Mouse (Mus musculus) forebrain, embryonic 16.5 days (tissue): ENCODE measurements at regions not wholly inside any gene's neighbourhood (a gene's known extent, or its start where the extent isn't known, plus 50 kb on each side); places are given as distances from the start of the nearest gene placed in this dataset.
A peak's percentile ranks its signal among the peaks of the same experiment; 100 is the strongest.

Experiments
- ATAC-seq: fragments of 200-750 bp; cut with Nextera tagmentation; 2 replicates; pipeline ENCODE4 v1.8.0; 2017; ENCODE audit warnings: mild to moderate bottlenecking, moderate library complexity
- H3K27ac ChIP-seq: fragments of 300-500 bp; sonication (generic); 2 replicates; pipeline ENCODE4 v1.5.1; 2014; ENCODE audit warnings: low read length, control low read depth
- H3K27me3 ChIP-seq: fragments of 300-500 bp; sonication (generic); replicated peaks from 2 replicates; pipeline ENCODE4 v1.6.1; 2014; ENCODE audit warnings: low read length; ENCODE audit not compliant: control insufficient read depth, insufficient read depth
- H3K36me3 ChIP-seq: fragments of 300-500 bp; sonication (generic); 2 replicates; pipeline ENCODE4 v1.6.1; 2014; ENCODE audit not compliant: control insufficient read depth, insufficient read depth
- H3K4me1 ChIP-seq: fragments of 300-500 bp; sonication (generic); replicated peaks from 2 replicates; pipeline ENCODE4 v1.6.1; 2014; ENCODE audit warnings: low read length; ENCODE audit not compliant: control insufficient read depth, insufficient read depth
- H3K4me2 ChIP-seq: fragments of 300-500 bp; sonication (generic); 2 replicates; pipeline ENCODE4 v1.6.1; 2014; ENCODE audit warnings: mild to moderate bottlenecking, low read length, control low read depth
- H3K4me3 ChIP-seq: fragments of 300-500 bp; sonication (generic); replicated peaks from 2 replicates; pipeline ENCODE4 v1.5.1; 2014; ENCODE audit warnings: mild to moderate bottlenecking, low read length, control low read depth
- H3K9ac ChIP-seq: fragments of 300-500 bp; sonication (generic); replicated peaks from 2 replicates; pipeline ENCODE4 v1.6.1; 2014; ENCODE audit warnings: low read depth, low read length, control low read depth
- H3K9me3 ChIP-seq: fragments of 300-500 bp; sonication (generic); 2 replicates; pipeline ENCODE4 v1.6.1; 2016; ENCODE audit warnings: low read length; ENCODE audit not compliant: control insufficient read depth
- WGBS: fragments of 180-500 bp; shearing (Covaris S2); extraction: QIAGEN DNeasy Blood & Tissue Kit; methylation state at CpG from one replicate; pipeline ENCODE4 v1.1.7; 2014; 5-methylcytosine and 5-hydroxymethylcytosine counted together

GRCm38 (mm10) chr6:31078413-31078812 is 119.5 kb upstream of the Klf14 start:
- H3K27me3 ChIP-seq: no peaks in the 10 kb centered on the region
- no peak overlapping the region for H3K9ac ChIP-seq
- no peak for ATAC-seq
- no peaks in the 10 kb centered on the region for H3K9me3 ChIP-seq
- 76% methylated on average over 6 of the region's 6 CpGs for WGBS
- H3K27ac ChIP-seq: no peak overlapping the region
- no peak overlapping the region for H3K4me3 ChIP-seq
- no peaks in the 10 kb centered on the region for H3K36me3 ChIP-seq
- peaks cover 16% of the 10 kb centered on the region for H3K4me1 ChIP-seq
- H3K4me2 ChIP-seq: no peak overlapping the region

DNA sequence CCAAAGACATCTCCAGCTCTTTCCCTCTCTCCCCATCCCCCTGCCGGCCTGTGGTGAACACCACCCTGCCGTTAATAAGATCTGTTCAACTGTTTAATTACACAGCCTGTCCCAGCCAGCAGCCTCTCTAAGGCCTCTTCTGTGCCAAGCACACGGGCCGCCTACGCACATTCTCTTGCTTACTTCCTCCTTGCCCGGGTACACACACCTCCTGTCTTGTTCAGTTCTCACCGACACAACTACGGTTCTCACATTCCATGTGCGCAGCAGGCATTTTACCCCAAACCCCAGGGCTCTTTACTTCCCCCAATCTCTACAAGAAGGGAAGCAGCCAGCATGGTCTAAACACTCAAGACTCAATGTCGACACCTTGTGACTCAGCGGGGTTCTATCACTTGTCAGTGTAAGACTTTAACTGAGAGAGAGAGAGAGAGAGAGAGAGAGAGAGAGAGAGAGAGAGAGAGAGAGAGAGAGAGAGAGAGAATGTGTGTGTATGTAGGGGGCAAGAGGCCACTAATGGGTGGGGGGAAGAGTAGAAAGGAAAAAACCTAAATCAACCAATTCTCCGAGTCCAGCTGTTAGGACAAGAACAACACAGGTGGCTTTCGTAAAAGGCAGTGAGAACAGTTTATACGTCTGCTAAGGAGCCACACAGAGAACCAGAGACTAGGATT is 120.8 kb upstream of the Klf14 start:
- Histone ChIP-seq H3K4me3 (no peak overlapping the region), H3K4me2 (no peak overlapping the region), H3K27ac (no peak overlapping the region), H3K27me3 (no peaks in the 10 kb centered on the region), H3K9me3 (no peaks in the 10 kb centered on the region), H3K9ac (no peak overlapping the region), H3K36me3 (no peaks in the 10 kb centered on the region), H3K4me1 (peaks cover 16% of the 10 kb centered on the region)
- 51% methylated on average over 14 of the region's 14 CpGs for WGBS
- 0 out of 2 replicates have a peak, but pooled peaks have one; percentile 16 for ATAC-seq

DNA sequence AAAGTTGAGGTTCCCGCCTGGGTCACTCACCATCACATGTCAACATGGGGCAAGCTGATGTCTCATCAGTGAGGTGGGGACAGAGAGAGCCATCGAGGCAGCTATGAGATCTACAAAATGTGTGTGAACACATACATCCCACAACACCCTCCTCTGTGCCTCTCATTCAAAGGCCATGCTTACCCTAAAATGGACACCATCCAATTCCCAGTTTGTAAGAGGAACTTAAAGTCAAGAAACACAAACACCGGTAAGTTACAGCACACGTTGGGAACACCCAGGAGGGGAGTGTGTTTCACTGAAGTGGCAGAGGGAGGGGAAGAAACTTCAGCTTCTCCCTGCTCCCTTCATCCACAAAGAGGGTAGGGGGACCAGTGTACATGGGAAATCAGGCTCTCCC is 121.4 kb upstream of the Klf14 start:
- no peak overlapping the region for H3K4me2 ChIP-seq
- ATAC-seq: no peak
- peaks cover 16% of the 10 kb centered on the region for H3K4me1 ChIP-seq
- no peaks in the 10 kb centered on the region for H3K9me3 ChIP-seq
- no peaks in the 10 kb centered on the region for H3K27me3 ChIP-seq
- no peak overlapping the region for H3K27ac ChIP-seq
- WGBS: 89% methylated on average over 4 of the region's 4 CpGs
- no peak overlapping the region for H3K4me3 ChIP-seq
- H3K36me3 ChIP-seq: no peaks in the 10 kb centered on the region
- H3K9ac ChIP-seq: no peak overlapping the region

- ATAC-seq: no peak
- no peak overlapping the region for H3K27ac ChIP-seq
- 95% methylated on average over 9 of the region's 9 CpGs for WGBS
Measured at GRCm38 (mm10) chr6:31080691-31081090, 121.8 kb upstream of the Klf14 start.

DNA sequence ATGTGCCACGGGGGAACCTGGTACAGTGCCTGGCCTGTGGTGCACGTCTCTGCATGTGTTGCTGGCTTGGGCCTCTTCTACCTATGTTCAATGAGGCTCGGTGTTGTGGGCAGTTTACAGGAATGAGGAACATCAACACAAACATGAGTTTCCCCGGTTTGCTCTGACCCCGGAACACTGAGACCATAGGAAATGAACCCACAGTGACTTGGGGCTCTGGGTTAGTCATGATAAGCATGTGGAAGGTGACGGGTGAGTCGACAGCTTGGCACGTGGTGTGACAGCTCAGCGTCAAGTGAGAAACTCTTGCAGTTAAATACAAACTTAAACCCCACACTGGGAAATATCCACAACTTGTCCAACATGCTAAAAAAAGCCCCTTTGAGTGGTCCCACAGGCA is 122.4 kb upstream of the Klf14 start:
- Histone ChIP-seq H3K27me3 (no peaks in the 10 kb centered on the region), H3K9me3 (no peaks in the 10 kb centered on the region), H3K36me3 (no peaks in the 10 kb centered on the region), H3K9ac (no peak overlapping the region), H3K4me1 (peaks cover 10% of the 10 kb centered on the region), H3K27ac (no peak overlapping the region), H3K4me2 (no peak overlapping the region), H3K4me3 (no peak overlapping the region)
- WGBS: 86% methylated on average over 9 of the region's 9 CpGs
- ATAC-seq: no peak

More at GRCm38 (mm10) chr6:31080691-31081090, 121.8 kb upstream of the Klf14 start:
- Histone ChIP-seq H3K4me3 (no peak overlapping the region), H3K9me3 (no peaks in the 10 kb centered on the region), H3K36me3 (no peaks in the 10 kb centered on the region), H3K4me1 (peaks cover 12% of the 10 kb centered on the region), H3K9ac (no peak overlapping the region), H3K4me2 (no peak overlapping the region), H3K27me3 (no peaks in the 10 kb centered on the region)

DNA sequence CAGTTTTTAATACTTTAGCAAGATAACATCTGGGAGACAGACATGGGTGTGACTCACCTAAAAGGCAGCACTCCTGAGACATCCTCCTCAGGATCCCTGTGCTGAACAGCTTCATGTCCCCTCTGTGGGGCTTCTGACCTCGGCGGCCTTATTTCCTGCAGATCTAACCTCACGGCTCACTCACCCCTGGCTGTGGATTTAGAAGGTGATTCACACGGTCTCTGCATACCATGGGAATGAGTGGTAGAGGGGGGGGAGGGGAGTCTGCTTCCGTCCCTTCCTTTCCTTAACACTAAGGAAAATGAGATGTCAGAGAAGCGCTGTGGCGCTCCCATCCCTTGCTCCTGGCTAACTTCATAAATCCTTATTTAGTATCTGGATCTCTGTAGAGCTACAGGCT is 123.1 kb upstream of the Klf14 start:
- Histone ChIP-seq H3K27ac (no peak overlapping the region), H3K4me3 (no peak overlapping the region), H3K36me3 (no peaks in the 10 kb centered on the region), H3K4me2 (no peak overlapping the region), H3K9me3 (no peaks in the 10 kb centered on the region), H3K27me3 (no peaks in the 10 kb centered on the region), H3K9ac (no peak overlapping the region), H3K4me1 (peaks cover 15% of the 10 kb centered on the region)
- ATAC-seq: no peak
- 77% methylated on average over 7 of the region's 7 CpGs for WGBS

DNA sequence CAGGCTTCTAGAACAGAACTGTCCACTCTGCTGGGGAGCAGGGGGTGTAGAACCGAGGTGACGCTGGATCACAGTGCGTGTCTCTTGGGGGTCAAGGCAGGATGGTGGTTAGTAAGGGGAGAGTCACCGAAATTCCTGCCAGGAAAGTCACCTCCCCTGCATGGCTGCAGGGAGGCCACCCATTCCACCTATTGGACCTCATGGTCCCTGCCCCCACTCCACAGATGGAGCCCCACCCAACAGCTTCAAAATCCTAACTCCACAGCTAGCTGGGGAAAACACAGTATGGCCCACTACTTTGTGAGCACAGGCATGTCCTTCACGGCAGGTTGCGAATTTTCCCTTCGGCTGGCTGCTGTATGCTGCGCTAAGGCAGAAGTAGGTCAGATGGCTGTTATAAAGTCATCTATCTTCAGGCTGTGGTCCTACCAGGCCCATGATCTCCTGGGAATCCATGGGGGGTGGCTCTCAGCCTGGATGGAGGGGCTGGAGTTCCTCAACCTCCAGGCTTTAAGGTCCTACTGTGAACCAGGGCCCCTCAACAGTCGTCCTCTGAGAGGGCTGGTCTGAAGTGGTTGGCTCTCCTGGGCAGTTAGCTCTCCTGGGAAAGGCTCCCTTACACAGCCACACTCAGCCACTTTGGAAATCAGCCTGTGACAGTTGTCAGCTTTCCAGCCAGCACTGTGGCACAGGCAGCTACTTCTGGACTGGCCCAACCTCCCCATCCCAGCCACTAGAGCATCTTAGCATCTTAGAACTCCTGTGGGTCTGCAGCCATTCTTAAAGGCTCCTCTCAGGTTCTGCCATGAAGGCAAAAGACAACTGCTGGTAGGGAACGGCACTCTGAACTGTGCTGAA is 124.0 kb upstream of the Klf14 start:
- WGBS: 91% methylated on average over 10 of the region's 10 CpGs
- H3K4me2 ChIP-seq: no peak overlapping the region
- no peak overlapping the region for H3K4me3 ChIP-seq
- no peak overlapping the region for H3K27ac ChIP-seq
- H3K9ac ChIP-seq: no peak overlapping the region
- no peaks in the 10 kb centered on the region for H3K9me3 ChIP-seq
- H3K36me3 ChIP-seq: no peaks in the 10 kb centered on the region
- no peaks in the 10 kb centered on the region for H3K27me3 ChIP-seq
- H3K4me1 ChIP-seq: peaks cover 20% of the 10 kb centered on the region
- no peak for ATAC-seq

DNA sequence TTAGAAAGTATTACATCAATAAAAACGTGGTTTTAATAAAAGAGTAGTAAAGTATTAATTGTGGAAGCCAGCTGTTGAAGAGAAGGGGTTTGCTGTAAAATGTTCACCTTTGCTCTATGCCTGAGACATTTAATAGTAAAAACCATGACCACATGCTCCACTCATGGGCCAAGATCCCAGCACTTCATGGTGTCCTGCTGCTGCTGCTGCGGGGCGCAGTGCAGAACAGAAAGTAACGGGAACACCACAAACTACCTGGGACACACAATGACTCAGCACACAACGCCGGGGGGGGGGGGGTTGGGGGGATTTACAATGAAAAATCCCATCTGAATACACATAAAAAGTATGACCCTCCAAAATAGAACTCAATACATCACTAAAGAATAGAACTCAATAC is 124.8 kb upstream of the Klf14 start:
- Histone ChIP-seq H3K4me2 (no peak overlapping the region), H3K36me3 (no peaks in the 10 kb centered on the region), H3K9me3 (no peaks in the 10 kb centered on the region), H3K4me1 (peaks cover 28% of the 10 kb centered on the region), H3K9ac (no peak overlapping the region), H3K27me3 (no peaks in the 10 kb centered on the region), H3K27ac (no peak overlapping the region), H3K4me3 (no peak overlapping the region)
- WGBS: 91% methylated on average over 6 of the region's 6 CpGs
- ATAC-seq: no peak

DNA sequence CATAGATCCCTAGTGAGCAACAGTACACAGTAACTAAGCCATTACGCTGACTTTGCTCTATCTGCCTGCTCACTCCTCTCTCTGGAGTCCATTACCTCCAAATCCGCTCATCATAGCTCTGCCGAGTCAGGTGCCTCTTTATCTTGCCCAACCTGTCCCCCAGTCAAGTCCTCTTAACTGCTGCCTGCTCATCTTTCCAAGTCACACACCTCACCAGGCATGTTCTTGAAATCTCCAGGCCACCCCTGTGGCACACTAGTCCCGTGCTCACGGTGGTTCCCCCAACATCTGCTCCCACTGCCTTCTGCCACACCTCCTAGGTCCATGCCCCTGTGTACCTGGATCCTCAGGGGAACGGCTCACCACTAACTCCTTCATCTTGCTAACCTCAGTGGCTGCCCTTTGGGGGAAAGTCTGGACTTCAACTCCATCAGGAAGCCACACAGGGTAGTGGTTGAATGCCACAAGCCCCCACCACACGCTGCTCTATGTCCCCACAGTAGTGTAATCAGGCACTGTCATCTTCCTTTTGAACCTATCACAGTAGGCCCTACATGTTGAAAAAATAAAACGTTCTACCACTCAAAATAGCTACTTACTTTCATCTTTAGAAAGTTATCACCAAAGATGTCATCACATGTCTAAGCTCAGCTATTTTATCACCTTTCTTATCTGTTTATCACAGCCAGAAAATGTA is 126.3 kb upstream of the Klf14 start:
- Histone ChIP-seq H3K27me3 (no peaks in the 10 kb centered on the region), H3K4me1 (peaks cover 36% of the 10 kb centered on the region), H3K27ac (no peak overlapping the region), H3K9ac (no peak overlapping the region), H3K4me2 (no peak overlapping the region), H3K4me3 (no peak overlapping the region), H3K36me3 (no peaks in the 10 kb centered on the region), H3K9me3 (no peaks in the 10 kb centered on the region)
- ATAC-seq: no peak
- WGBS: 91% methylated on average over 8 of the region's 8 CpGs
